Mouse (Mus musculus) intestine, postnatal 0 days (tissue): ENCODE data around the gene Vps54. TPM values are rescaled to one million over a fixed set of nuclear protein-coding genes. Genes with fewer than 3 reads are reported as not detected.
A peak's percentile ranks its signal among the peaks of the same experiment; 100 is the strongest.

ENCODE experiments used
- ATAC-seq: fragments of 200-750 bp; cut with Nextera tagmentation; 2 replicates; pipeline ENCODE4 v1.8.0; 2017; ENCODE audit warnings: mild to moderate bottlenecking, moderate TSS enrichment, moderate library complexity
- H3K27ac ChIP-seq: fragments of 300-500 bp; sonication (generic); 2 replicates; pipeline ENCODE4 v1.5.1; 2014; ENCODE audit warnings: mild to moderate bottlenecking, low read depth, low read length, moderate library complexity
- H3K27me3 ChIP-seq: fragments of 300-500 bp; sonication (generic); replicated peaks from 2 replicates; pipeline ENCODE4 v1.6.1; 2014; ENCODE audit warnings: low read length, mixed read lengths; ENCODE audit not compliant: control insufficient read depth, insufficient read depth
- H3K36me3 ChIP-seq: fragments of 300-500 bp; sonication (generic); 2 replicates; pipeline ENCODE4 v1.6.1; 2014; ENCODE audit warnings: mild to moderate bottlenecking, moderate library complexity; ENCODE audit not compliant: control insufficient read depth, insufficient read depth
- H3K4me1 ChIP-seq: fragments of 300-500 bp; sonication (generic); replicated peaks from 2 replicates; pipeline ENCODE4 v1.6.1; 2014; ENCODE audit warnings: antibody characterized with exemption, low read length, mixed read lengths; ENCODE audit not compliant: control insufficient read depth, insufficient read depth
- H3K4me2 ChIP-seq: fragments of 300-500 bp; sonication (generic); replicated peaks from 2 replicates; pipeline ENCODE4 v1.6.1; 2014; ENCODE audit warnings: low read depth, mild to moderate bottlenecking, moderate library complexity
- H3K4me3 ChIP-seq: fragments of 300-500 bp; sonication (generic); 2 replicates; pipeline ENCODE4 v1.5.1; 2014; ENCODE audit warnings: low read depth, low read length
- H3K9ac ChIP-seq: fragments of 300-500 bp; sonication (generic); 2 replicates; pipeline ENCODE4 v1.6.1; 2014; ENCODE audit warnings: mild to moderate bottlenecking, low read depth, low read length
- H3K9me3 ChIP-seq: fragments of 300-500 bp; sonication (generic); 2 replicates; pipeline ENCODE4 v1.6.1; 2016; ENCODE audit warnings: mixed run types; ENCODE audit not compliant: control insufficient read depth
- CTCF ChIP-seq: sonication (generic); IDR thresholded peaks from 2 replicates; pipeline ENCODE4 v1.5.1; 2016; ENCODE audit warnings: low read depth, mild to moderate bottlenecking, control low read depth, antibody characterized with exemption, moderate library complexity
- WGBS: fragments of 180-500 bp; shearing (Covaris S2); extraction: QIAGEN DNeasy Blood & Tissue Kit; methylation state at CpG from one replicate; pipeline ENCODE4 v1.1.7; 2014; 5-methylcytosine and 5-hydroxymethylcytosine counted together
- polyA plus RNA-seq: library from polyadenylated mRNA; unstranded; fragments of >200 nt; fragmentation: Nextera tagmentation; extraction: Ambion mirVana; gene quantifications from 2 replicates; pipeline ENCODE4 v1.2.1, GENCODE M21; 2015

Gene Vps54
- polyA plus RNA-seq, 1 experiment from 2014 or later, result 18.2 TPM

DNA sequence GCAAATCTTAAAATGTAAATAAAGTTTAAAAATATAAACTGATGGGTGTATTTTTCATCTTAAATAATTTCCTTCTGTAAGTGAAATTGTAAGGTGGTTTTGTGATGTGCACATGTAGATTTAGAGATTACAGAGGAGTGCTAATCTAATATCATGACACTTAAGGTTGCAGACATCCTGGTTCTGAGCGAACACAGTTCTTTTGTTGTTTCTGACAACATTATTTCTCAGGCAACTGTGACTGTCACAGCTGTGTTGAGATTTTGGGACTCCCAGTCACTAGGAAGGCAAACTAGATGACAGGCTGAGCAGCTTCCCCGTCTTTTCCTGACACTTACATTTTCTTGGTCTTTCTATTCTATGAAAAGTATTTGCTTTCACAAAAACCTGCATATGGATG lies 19.8 kb upstream of the Vps54 start:
- peaks cover 10% of the 10 kb centered on the region; the same call in 1 of the 2 replicates for H3K4me1 ChIP-seq
- TF ChIP-seq CTCF, result no peak
- no peak for ATAC-seq

DNA sequence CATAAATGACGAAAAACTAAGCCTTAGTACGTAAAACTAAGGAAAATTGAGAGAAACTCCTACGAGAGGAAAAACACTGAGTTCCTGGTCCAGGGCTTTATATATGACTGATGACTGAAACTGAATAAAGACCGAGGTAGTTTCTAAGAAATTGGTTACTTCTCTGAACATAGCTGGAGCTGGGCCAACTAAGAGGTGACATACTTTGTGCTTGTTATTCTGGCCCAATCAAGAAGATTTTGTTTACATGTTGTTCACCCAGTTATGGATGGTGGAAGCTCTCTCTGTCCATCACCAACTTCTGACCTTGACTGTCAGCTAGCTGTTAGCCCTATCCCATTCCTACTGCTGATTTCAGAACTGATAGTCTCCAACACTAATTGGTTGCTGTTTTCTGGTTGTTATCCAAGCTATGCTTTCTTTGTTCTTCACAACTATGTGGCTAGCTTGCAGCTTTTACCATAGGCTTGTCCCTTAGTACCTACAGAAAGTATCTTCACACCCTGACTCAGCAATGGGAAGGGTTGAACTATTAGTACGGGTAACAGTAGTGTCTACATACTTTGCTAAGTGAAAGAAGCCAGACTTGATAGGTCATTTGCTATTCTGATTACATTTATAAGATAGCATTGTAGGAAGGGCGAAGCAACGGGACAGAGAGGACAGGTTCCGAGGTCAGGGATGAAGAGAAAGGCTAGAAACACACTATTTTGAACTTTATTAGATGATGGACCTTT lies 19.1 kb upstream of the Vps54 start:
- Histone ChIP-seq H3K4me3 (no peak overlapping the region), H3K4me2 (no peak overlapping the region), H3K9ac (no peak overlapping the region), H3K27ac (no peak overlapping the region), H3K27me3 (no peaks in the 10 kb centered on the region), H3K9me3 (no peaks in the 10 kb centered on the region), H3K36me3 (no peaks in the 10 kb centered on the region), H3K4me1 (peaks cover 10% of the 10 kb centered on the region; the same call in 1 of the 2 replicates)
- TF ChIP-seq CTCF, result no peak
- no peak for ATAC-seq
- WGBS, result 85% methylated on average over 8 of the region's 8 CpGs

More for the DNA sequence above, 19.8 kb upstream of the Vps54 start:
- H3K9me3 ChIP-seq, result no peaks in the 10 kb centered on the region
- WGBS, result 84% methylated on average over 2 of the region's 2 CpGs
- no peaks in the 10 kb centered on the region for H3K36me3 ChIP-seq
- no peak overlapping the region for H3K9ac ChIP-seq
- no peaks in the 10 kb centered on the region for H3K27me3 ChIP-seq
- no peak overlapping the region for H3K27ac ChIP-seq
- H3K4me2 ChIP-seq, result no peak overlapping the region
- H3K4me3 ChIP-seq, result no peak overlapping the region

DNA sequence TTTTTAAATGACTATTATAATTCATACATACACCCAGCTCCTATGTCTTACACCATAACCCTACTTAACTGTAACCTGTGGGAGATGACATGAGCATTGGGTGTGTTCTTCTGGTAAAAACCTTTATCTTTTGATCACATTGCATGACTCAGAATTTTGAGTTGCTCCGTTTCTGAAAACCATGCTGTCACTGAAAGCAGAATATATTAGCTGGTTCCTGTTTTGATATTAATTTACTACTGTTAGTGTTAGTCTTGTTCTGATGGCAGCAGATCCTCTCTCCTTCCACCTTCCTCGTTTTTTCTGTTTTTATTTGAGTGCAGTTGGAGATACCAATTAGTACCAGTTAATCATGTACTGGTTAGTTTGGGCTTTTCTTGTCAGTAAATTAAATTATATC lies 18.3 kb upstream of the Vps54 start:
- H3K36me3 ChIP-seq, result no peaks in the 10 kb centered on the region
- no peaks in the 10 kb centered on the region for H3K9me3 ChIP-seq
- H3K4me3 ChIP-seq, result no peak overlapping the region
- ATAC-seq, result no peak
- H3K27me3 ChIP-seq, result no peaks in the 10 kb centered on the region
- no peak overlapping the region for H3K27ac ChIP-seq
- no peak overlapping the region for H3K9ac ChIP-seq
- H3K4me1 ChIP-seq, result peaks cover 10% of the 10 kb centered on the region; the same call in 1 of the 2 replicates
- WGBS, result 51% methylated on average over 2 of the region's 2 CpGs
- no peak overlapping the region for H3K4me2 ChIP-seq
- no peak for TF ChIP-seq CTCF

DNA sequence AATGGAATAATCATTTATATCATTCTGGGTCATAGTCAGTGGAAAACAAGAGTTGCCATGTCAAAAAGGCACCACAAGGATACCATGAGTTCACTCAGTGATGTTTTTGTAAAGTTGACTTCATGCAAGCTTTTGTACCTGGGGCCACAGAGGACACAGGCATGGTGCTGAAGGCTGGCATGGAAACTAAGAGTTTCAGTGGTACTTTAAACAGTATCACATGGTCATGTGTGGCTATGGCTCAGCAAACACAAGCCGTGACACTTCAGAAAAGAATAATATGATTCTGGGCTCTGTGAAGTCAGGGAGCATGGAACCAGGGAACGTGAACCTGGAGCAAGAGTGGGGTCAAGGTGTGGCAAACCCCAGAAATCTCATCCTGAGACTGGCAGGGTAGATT lies 17.7 kb upstream of the Vps54 start:
- no peak overlapping the region for H3K4me2 ChIP-seq
- H3K4me1 ChIP-seq, result peaks cover 10% of the 10 kb centered on the region; the same call in 1 of the 2 replicates
- H3K4me3 ChIP-seq, result no peak overlapping the region
- WGBS, result 78% methylated on average over 2 of the region's 2 CpGs
- H3K27me3 ChIP-seq, result no peaks in the 10 kb centered on the region
- H3K36me3 ChIP-seq, result no peaks in the 10 kb centered on the region
- no peak for ATAC-seq
- no peak overlapping the region for H3K9ac ChIP-seq
- TF ChIP-seq CTCF, result no peak
- no peaks in the 10 kb centered on the region for H3K9me3 ChIP-seq
- H3K27ac ChIP-seq, result peak overlapping the region; percentile 24; the same call in 1 of the 2 replicates

DNA sequence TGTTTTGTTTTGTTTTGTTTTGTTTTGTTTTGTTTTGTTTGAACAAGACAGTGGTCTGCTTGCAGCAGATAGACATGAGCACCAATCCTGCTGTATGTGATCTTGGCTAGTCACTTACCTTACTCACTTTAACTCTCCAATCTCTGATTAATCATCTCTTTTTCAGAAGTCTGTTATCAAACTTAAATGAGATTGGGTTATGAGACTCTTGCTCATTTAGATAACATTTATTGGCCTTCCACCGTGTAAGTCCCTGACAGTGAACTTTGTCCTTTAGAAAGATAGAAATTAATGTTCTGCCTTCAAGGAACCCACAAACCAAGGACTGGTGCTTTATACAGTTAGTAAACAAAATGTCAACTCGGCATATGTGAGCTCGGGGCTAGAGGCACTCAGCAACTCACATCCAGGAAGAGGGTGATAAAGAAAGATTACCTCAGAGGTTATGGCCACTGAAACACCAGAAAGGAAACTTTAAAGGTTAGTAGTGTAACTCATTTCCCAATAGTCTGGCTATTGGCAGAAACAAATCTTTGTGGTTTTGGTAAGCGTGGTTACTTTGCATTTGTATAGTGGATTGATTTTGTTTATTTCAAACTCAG lies 16.4 kb upstream of the Vps54 start:
- Histone ChIP-seq H3K27me3 (no peaks in the 10 kb centered on the region), H3K4me2 (no peak overlapping the region; the same call in 1 of the 2 replicates), H3K27ac (peak overlapping the region; percentile 86), H3K9me3 (no peaks in the 10 kb centered on the region), H3K4me3 (no peak overlapping the region), H3K9ac (no peak overlapping the region), H3K36me3 (no peaks in the 10 kb centered on the region), H3K4me1 (peaks cover 10% of the 10 kb centered on the region; the same call in 1 of the 2 replicates)
- ATAC-seq, result peak; percentile 87
- WGBS, result 14% methylated on average over 4 of the region's 4 CpGs
- TF ChIP-seq CTCF, result no peak

DNA sequence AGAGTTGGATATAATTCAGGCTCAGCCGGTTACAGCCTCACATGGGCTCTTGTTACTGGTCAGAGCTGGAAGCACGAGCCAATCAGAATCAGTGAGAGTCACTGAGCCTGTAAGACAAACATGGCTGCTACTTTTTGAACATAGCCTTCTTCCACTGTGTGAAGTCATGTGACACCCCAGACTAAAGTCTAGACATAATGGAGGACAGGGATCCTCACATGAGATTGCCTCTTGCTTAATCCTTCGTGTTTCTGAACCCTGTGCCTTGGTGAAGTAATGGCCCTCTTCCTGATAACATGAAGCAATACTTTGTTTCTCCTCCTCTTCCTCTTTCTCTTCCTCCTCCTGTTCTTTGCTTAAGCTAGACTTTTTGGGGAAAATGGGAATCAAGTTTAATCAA lies 15.5 kb upstream of the Vps54 start:
- Histone ChIP-seq H3K27ac (peak overlapping the region; percentile 86), H3K27me3 (no peaks in the 10 kb centered on the region), H3K36me3 (no peaks in the 10 kb centered on the region), H3K4me2 (no peak overlapping the region), H3K4me1 (peaks cover 10% of the 10 kb centered on the region; the same call in 1 of the 2 replicates), H3K9ac (no peak overlapping the region), H3K4me3 (no peak overlapping the region), H3K9me3 (no peaks in the 10 kb centered on the region)
- 63% methylated on average over 3 of the region's 3 CpGs for WGBS
- peak; percentile 67 for ATAC-seq
- no peak for TF ChIP-seq CTCF
